In genomic region chr7:92984701-92985682, GRCm38 (mm10) we compare ENCODE assay signal across 8 mouse cellular contexts.
DNase-seq lines count a peak whose midpoint lies in the region; ATAC-seq lines count a peak whose summit lies in the region.

No protein-coding gene starts in this region.

- H3K27ac ChIP-seq in heart, embryonic 12.5 days (ENCODE audit: poor library complexity, severe bottlenecking): peak overlapping the region; percentile 41; the same call in 1 of the 2 replicates
- peak overlapping the region; percentile 84 for H3K27ac ChIP-seq in midbrain, embryonic 12.5 days (replicated peaks)

- H3K9me3 ChIP-seq in heart, embryonic 12.5 days (replicated peaks): no peaks in the 10 kb centered on the region
- no peaks in the 10 kb centered on the region for H3K9me3 ChIP-seq in midbrain, embryonic 12.5 days

- no peaks in the 10 kb centered on the region for H3K27me3 ChIP-seq in heart, embryonic 12.5 days (replicated peaks)
- peaks cover 20% of the 10 kb centered on the region for H3K27me3 ChIP-seq in midbrain, embryonic 12.5 days

- no peak overlapping the region for H3K4me3 ChIP-seq in heart, embryonic 12.5 days
- H3K4me3 ChIP-seq in midbrain, embryonic 12.5 days: 0 out of 2 replicates have a peak overlapping the region, but pooled peaks have one; percentile 13

- H3K9ac ChIP-seq in heart, embryonic 12.5 days: no peak overlapping the region
- 0 out of 2 replicates have a peak overlapping the region, but pooled peaks have one; percentile 8 for H3K9ac ChIP-seq in midbrain, embryonic 12.5 days (replicated peaks)

- H3K4me1 ChIP-seq in heart, embryonic 12.5 days (replicated peaks): no peaks in the 10 kb centered on the region
- H3K4me1 ChIP-seq in midbrain, embryonic 12.5 days: peaks cover 16% of the 10 kb centered on the region

- DNase-seq in layer of hippocampus, adult 9-10 months (ENCODE audit: low spot score): peak; percentile 24
- DNase-seq in layer of hippocampus, postnatal 36 days: no peak
- peak; percentile 52 to 56 for DNase-seq in cerebellum, postnatal 25 days
- DNase-seq in spleen, postnatal 14 days (ENCODE audit: low spot score in 2 of 2): no peak
- DNase-seq in lung, postnatal 14 days: no peak
- no peak for DNase-seq in frontal cortex, postnatal 14 days (ENCODE audit: low spot score in 2 of 2)

- H3K4me2 ChIP-seq in heart, embryonic 12.5 days: peak overlapping the region; percentile 3; the same call in 1 of the 2 replicates
- H3K4me2 ChIP-seq in midbrain, embryonic 12.5 days (replicated peaks): peak overlapping the region; percentile 47

- peak; percentile 80 for ATAC-seq in heart, embryonic 12.5 days (ENCODE audit: insufficient number of reproducible peaks, low FRiP score)
- ATAC-seq in midbrain, embryonic 12.5 days (ENCODE audit: low FRiP score, low read depth): peak; percentile 91

- 44% methylated on average over 18 of the region's 18 CpGs for WGBS in heart, embryonic 12.5 days
- 8% methylated on average over 18 of the region's 18 CpGs for whole genome bisulfite sequencing in midbrain, embryonic 12.5 days

- H3K36me3 ChIP-seq in heart, embryonic 12.5 days: no peaks in the 10 kb centered on the region
- no peaks in the 10 kb centered on the region for H3K36me3 ChIP-seq in midbrain, embryonic 12.5 days

Comparison
In these comparisons a context has a peak if more than half of its experiments do, and no peak if none do; other contexts are left out.
1. DNase-seq: peak in layer of hippocampus, adult 9-10 months (single experiment) and cerebellum, postnatal 25 days (2 of 2); none in layer of hippocampus, postnatal 36 days (0 of 2), spleen, postnatal 14 days (0 of 2), lung, postnatal 14 days (single experiment) and frontal cortex, postnatal 14 days (0 of 2).